ENCODE assay signal across 8 mouse cellular contexts in genomic region chr4:152432308-152432707, GRCm38 (mm10). TPM values are rescaled to one million over a fixed set of nuclear protein-coding genes. Genes with fewer than 3 reads are reported as not detected.
DNase-seq lines count a peak whose midpoint lies in the region; ATAC-seq and TF ChIP-seq lines count a peak whose summit lies in the region.

No protein-coding gene starts in this region.

- peak; percentile 99 for TF ChIP-seq CTCF in E14TG2a.4 (conservative IDR thresholded peaks at IDR 0.05; ENCODE audit: low read length)

- DNase-seq in embryo, embryonic 11 days, result peak; percentile 39
- DNase-seq in embryo, embryonic 10 days (ENCODE audit: low spot score), result no peak
- DNase-seq in liver, result peak; percentile 22
- peak; percentile 8 for DNase-seq in liver, embryonic 13.5 days
- peak; percentile 55 for DNase-seq in thymus, postnatal 14 days

- no peak overlapping the region for H3K9ac ChIP-seq in liver, embryonic 12.5 days
- H3K9ac ChIP-seq in liver, embryonic 13.5 days, result no peak overlapping the region

- 0 out of 2 replicates have a peak, but pooled peaks cover 5% of the 10 kb centered on the region for H3K27me3 ChIP-seq in liver, embryonic 12.5 days (replicated peaks)
- H3K27me3 ChIP-seq in E14TG2a.4 (ENCODE audit: insufficient read depth, low read length), result peaks cover 4% of the 10 kb centered on the region; the same call in 1 of the 2 replicates
- no peaks in the 10 kb centered on the region for H3K27me3 ChIP-seq in liver, embryonic 13.5 days

- H3K9me3 ChIP-seq in liver, embryonic 12.5 days (replicated peaks), result no peaks in the 10 kb centered on the region
- no peaks in the 10 kb centered on the region for H3K9me3 ChIP-seq in E14TG2a.4 (ENCODE audit: low read length)
- no peaks in the 10 kb centered on the region for H3K9me3 ChIP-seq in liver, embryonic 13.5 days (replicated peaks)

- H3K4me1 ChIP-seq in liver, embryonic 12.5 days, result no peaks in the 10 kb centered on the region
- H3K4me1 ChIP-seq in E14TG2a.4 (replicated peaks; ENCODE audit: low read depth, low read length), result peaks cover 28% of the 10 kb centered on the region
- H3K4me1 ChIP-seq in liver, embryonic 13.5 days (replicated peaks), result no peaks in the 10 kb centered on the region

- no peak overlapping the region for H3K27ac ChIP-seq in liver, embryonic 12.5 days
- H3K27ac ChIP-seq in liver, embryonic 13.5 days, result no peak overlapping the region

- H3K4me3 ChIP-seq in liver, embryonic 12.5 days, result no peak overlapping the region
- H3K4me3 ChIP-seq in E14TG2a.4 (replicated peaks; ENCODE audit: low read length), result no peak overlapping the region
- no peak overlapping the region for H3K4me3 ChIP-seq in liver, embryonic 13.5 days (replicated peaks)

- ATAC-seq in liver, embryonic 12.5 days, result no peak
- ATAC-seq in common myeloid progenitor, adult 5-6 weeks (replicated peaks; ENCODE audit: low read depth, poor library complexity, severe bottlenecking), result peak; percentile 28; the same call in 1 of the 2 replicates
- no peak for ATAC-seq in liver, embryonic 13.5 days (ENCODE audit: low read depth)

- no peaks in the 10 kb centered on the region for H3K36me3 ChIP-seq in liver, embryonic 12.5 days
- H3K36me3 ChIP-seq in E14TG2a.4 (ENCODE audit: insufficient read depth, low read length), result no peaks in the 10 kb centered on the region
- no peaks in the 10 kb centered on the region for H3K36me3 ChIP-seq in liver, embryonic 13.5 days

- no peak overlapping the region for H3K4me2 ChIP-seq in liver, embryonic 12.5 days
- no peak overlapping the region for H3K4me2 ChIP-seq in liver, embryonic 13.5 days

- WGBS in liver, embryonic 12.5 days (ENCODE audit: insufficient replicate concordance), result 54% methylated on average over 5 of the region's 5 CpGs
- 54% methylated on average over 5 of the region's 5 CpGs for WGBS in liver, embryonic 13.5 days (ENCODE audit: insufficient replicate concordance)

RNA-seq across cellular contexts. Expression of gene Nphp4, which starts 44.2 kb away (rescaled TPM):
- polyA plus RNA-seq in liver, embryonic 12.5 days (2016; fragmentation: Nextera tagmentation; extraction: Ambion mirVana), result 0.39 and 0.41 TPM in 2 replicates
- 0.41 TPM in 1 of 2 replicates, not detected in the other for total RNA-seq in common myeloid progenitor, adult 5-6 weeks (2017)
- polyA plus RNA-seq in liver, embryonic 13.5 days (2015; fragmentation: Nextera tagmentation; extraction: Ambion mirVana), result 0.16 TPM in 2 replicates

RNA-seq across cellular contexts. Expression of gene Kcnab2, which starts 45.4 kb away (rescaled TPM):
- 8.3 and 9.3 TPM in 2 replicates for polyA plus RNA-seq in liver, embryonic 12.5 days (2016; fragmentation: Nextera tagmentation; extraction: Ambion mirVana)
- 59.8 and 61.7 TPM in 2 replicates for total RNA-seq in common myeloid progenitor, adult 5-6 weeks (2017)
- 8.3 and 9.6 TPM in 2 replicates for polyA plus RNA-seq in liver, embryonic 13.5 days (2015; fragmentation: Nextera tagmentation; extraction: Ambion mirVana)
